Mouse (Mus musculus) small intestine, adult 2 months (tissue): ENCODE measurements at regions not wholly inside any gene's neighbourhood (a gene's known extent, or its start where the extent isn't known, plus 50 kb on each side); places are given as distances from the start of the nearest gene placed in this dataset.

Experiments
- CTCF ChIP-seq: fragments of 200-500 bp; IDR thresholded peaks from 2 replicates; pipeline ENCODE4 v1.5.1; 2012; ENCODE audit warnings: low read depth, mild to moderate bottlenecking, control low read depth, inconsistent platforms, low read length, moderate library complexity, mixed read lengths; ENCODE audit not compliant: insufficient replicate concordance, insufficient read length; ENCODE audit errors: extremely low read depth
- POLR2A ChIP-seq: fragments of 200-500 bp; IDR thresholded peaks from 2 replicates; pipeline ENCODE4 v1.6.1; 2012; ENCODE audit warnings: low read depth, mild to moderate bottlenecking, control low read depth, inconsistent platforms, low read length, moderate library complexity

DNA sequence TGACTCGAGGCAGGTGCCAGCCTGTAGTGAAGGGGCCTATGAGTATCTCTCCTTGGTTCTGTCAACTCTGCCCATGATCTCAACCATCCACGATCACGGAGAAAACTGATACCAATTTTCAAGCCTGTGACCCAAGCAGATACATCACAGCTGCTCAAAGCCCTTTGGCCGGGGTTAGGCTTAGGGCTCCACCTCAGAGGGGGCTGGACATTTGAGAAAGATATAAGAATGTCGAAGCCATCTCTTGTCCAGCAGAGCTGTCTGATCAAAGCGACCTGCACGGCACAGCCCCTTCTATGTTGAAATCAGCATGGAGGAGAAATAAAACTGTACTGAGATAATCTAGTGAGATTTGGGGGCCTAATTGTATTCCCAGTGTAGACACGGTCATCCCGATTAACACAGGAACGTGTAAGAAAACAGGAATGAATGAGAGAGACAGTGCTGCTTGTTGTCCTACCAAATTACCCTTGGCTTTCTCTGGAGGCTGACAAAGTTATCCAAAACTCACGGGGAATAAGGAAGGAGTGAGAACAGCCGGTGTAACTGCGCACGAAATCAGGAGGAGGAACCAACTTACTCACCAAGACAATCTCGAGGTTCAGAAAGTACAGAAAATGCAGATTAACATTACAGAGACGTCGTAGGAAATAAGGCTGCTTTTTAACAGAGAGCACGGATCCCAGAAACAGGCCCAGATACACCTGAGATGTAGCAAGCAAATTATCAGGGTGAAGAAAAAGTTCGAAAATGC is 212.7 kb upstream of the Amigo2 start:
- no peak for TF ChIP-seq CTCF
- TF ChIP-seq POLR2A: no peak
